Mouse (Mus musculus) G1E (cell line): ENCODE results near the gene Tbrg1.

Experiments used
- CTCF ChIP-seq: IDR thresholded peaks from 2 replicates; pipeline ENCODE4 v1.5.1; 2012; ENCODE audit warnings: low read depth, low read length, inconsistent platforms, mixed read lengths
- GATA1 ChIP-seq: IDR thresholded peaks from 2 replicates; pipeline ENCODE4 v1.6.1; 2012; ENCODE audit warnings: borderline replicate concordance, low read length, inconsistent platforms, mixed read lengths
- GATA2 ChIP-seq: IDR thresholded peaks from 2 replicates; pipeline ENCODE4 v1.6.1; 2012; ENCODE audit warnings: low read depth, low read length, inconsistent platforms, borderline replicate concordance
- POLR2AphosphoS5 ChIP-seq: IDR thresholded peaks from 2 replicates; pipeline ENCODE4 v1.6.1; 2012; ENCODE audit warnings: low read depth, low read length, inconsistent platforms; ENCODE audit not compliant: insufficient replicate concordance
- TAL1 ChIP-seq: conservative IDR thresholded peaks from 2 replicates; pipeline ENCODE4 v1.6.1; 2012; ENCODE audit warnings: low read depth, low read length, inconsistent platforms, mixed read lengths

- TF ChIP-seq GATA1, result no peak
- TF ChIP-seq CTCF, result no peak
- TF ChIP-seq TAL1, result no peak
- no peak for TF ChIP-seq GATA2
- TF ChIP-seq POLR2AphosphoS5, result no peak
Measured at GRCm38 (mm10) chr9:37625641-37626040, 31.5 kb downstream of the Tbrg1 start.
